Mouse (Mus musculus): ENCODE results near the gene Nt5c.
"Not testable (repeated sequence)": the region's sequence is repeated elsewhere in the genome, so short reads cannot be mapped to it uniquely, and the experiment has no call there.

Nt5c gene

DNA sequence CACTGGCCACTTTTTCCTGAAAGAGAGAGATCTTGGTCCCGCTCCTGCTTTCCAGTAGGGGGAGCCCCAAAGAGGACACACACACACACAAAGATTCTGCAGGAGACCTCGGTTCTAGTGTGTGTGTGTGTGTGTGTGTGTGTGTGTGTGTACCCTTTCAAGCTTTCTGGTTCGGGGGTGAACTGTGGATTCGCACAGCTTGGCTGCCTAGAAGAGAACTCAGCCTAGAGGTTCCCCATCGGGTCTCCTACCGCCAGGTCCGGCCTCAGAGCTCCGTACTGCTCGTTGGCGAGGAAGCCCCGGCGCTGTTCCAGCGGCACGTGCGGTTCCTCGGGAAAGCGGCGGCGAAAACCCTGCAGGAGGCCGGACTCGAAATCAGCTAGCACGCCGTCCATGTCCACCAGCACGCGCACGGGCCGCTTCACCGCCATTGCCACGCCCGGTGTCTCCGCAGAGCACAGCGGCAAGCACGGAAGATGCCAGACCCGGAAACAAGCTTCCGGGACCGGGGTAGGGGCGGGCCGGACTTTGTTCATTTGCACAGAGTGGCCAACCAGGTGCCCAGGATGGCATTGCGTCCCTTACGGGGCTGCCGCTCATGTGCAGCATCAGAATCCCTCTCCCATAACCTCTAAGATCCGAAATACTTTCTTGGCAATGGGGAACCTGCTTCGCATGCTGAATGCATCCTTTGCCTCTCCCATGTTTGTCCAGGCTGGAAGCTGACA is at the start of gene Nt5c:
Nt5c (minus strand) TSS at position 507 of the 728 bp plus-strand sequence.
- DNase-seq (ENCODE audit: low read depth, low spot score): peak; percentile 89

DNA sequence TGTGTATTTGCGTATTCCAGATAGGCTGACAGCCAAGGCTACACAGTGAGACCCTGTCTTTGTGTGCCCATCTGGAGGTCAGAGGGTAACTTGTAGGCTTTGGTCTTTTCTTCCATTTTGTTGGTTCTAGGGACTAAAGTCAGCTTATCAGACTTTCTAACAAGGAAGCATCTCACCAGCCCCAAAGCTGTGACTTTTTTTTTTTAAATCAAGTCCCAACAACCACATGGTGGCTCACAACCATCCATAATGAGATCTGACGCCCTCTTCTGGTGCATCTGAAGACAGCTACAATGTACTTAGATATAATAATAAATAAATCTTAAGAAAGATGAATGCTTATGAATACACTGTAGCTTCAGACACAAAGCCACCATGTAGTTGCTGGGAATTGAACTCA is 46.4 kb upstream of the Nt5c start:
- DNase-seq (ENCODE audit: low read depth, low spot score): no peak

DNA sequence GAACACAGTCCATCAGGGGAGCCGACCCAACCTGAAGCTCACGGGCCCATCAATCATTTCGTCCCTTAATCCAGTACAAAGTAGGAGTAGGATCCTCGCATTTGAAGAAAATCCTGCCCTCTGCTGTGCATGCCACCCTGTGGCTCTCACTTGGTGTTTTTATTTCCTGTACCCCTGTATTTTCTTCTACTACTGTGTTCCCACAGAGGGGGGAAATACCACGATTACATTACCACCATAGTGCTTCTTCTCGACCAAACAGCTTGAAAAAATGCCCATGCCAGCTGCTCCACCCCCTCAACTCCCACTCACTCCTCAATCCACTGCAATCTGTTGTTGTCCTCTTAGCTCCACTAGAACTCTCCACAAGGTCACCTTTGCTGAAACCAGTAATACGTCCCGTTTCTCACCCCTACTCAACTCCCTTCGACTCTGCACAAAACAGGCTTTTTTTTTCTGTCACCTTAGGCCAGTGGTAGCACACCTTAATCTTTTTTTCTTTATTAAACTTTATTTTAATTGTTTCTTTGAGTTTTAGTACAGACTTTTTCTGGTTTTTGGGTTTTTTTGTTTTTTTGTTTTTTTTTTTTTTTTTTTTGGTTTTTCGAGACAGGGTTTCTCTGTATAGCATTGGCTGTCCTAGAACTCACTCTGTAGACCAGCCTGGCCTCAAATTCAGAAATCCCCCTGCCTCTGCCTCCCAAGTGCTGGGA is 45.4 kb upstream of the Nt5c start:
- DNase-seq (ENCODE audit: low read depth, low spot score): peak; percentile 69

DNA sequence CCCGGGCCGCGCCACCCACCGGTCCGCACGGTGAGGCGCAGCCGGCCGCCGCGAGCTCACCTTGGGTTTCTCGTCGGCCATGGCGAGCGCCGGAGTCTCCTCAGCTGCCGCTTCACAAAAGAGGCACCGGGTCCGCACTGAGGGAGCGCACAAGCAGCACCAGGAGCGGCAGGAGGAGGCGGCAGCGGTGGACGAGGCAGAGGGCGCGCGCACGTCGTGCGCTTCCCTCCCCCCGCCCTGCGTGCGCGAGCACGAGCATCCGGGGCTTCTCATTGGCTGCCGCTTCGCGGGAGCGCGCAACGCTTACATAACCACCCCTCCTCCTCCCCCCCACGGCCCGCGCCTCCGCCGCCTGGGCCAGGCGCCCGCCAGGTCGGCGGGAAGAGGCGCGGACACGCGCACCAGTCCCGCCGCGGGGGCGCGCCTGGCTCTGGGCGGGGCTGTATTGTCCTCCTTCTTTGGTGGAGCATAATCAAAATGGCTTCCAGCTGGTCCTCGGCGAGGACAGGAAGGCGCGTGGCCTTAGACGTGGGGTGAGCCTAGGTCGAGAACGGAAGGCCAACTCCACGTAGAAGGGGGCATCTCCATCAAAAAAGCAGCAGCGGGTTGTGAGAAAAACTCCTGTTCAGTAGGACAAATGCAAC is 44.5 kb upstream of the Nt5c start, which contains the start of gene Sumo2:
Sumo2 (minus strand) TSS at position 239 of the 644 bp plus-strand sequence.
- DNase-seq (ENCODE audit: low read depth, low spot score): peak; percentile 91

DNA sequence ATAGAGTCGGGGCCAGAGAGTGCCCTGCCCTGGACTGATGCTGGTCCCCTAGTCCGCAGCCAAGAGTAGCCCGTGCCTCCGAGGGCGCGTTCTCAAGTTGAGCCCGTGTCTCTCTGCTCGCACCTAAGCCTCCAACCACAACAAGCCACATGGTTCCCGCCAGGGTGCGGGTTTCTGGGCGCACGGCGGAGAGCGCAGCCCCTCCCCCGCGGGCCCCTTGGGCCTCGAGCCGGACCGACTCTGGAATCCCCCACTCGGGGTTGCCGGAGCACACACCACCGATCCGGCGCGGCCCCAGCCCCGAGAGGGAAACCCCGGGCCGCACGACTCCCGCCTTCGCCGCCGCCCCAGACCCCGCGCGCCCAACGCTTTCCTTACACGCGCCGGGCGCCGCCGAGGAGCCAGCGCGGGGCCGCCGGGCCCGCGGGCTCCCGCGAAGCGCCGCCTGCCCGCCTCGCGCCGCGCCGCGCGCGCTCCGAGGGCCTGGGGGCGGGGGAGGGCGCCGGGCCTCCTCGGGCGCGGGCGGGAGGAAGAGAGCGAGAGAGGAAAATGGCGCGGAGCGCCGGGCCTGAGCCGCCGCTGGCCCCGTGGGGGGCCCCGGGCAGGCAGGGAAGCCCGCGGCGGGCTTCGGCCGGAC is 43.9 kb upstream of the Nt5c start:
- peak; percentile 49 for DNase-seq (ENCODE audit: low read depth, low spot score)

DNA sequence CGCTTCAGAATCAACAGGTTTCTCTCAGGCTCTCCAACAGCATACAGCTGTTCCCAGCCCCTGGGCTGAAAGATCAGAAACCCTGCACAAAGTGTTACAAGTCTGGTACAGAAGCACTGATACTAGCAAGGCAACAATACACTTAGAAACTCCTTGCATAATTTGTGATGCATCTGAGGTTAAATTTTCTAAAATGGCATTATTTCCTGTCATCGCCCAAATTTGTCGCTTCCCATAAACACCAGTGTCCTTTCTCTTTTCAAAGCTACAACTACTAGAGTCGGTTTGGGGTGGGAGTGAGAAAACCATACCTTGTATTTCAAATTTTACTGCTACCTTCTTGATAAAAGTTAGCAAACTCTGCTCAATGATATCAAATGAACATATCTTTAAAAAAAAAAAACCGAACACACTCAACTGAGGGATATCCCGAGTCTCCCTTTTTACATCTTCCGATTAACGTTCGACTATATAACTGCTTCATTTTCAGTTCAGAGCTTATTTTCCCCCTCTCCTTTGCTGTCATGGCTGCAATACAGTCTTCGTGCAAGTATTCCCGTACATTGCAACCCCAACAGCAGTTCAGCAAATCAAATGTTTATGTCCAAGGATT is 43.2 kb upstream of the Nt5c start:
- peak; percentile 38 for DNase-seq (ENCODE audit: low read depth, low spot score)

DNA sequence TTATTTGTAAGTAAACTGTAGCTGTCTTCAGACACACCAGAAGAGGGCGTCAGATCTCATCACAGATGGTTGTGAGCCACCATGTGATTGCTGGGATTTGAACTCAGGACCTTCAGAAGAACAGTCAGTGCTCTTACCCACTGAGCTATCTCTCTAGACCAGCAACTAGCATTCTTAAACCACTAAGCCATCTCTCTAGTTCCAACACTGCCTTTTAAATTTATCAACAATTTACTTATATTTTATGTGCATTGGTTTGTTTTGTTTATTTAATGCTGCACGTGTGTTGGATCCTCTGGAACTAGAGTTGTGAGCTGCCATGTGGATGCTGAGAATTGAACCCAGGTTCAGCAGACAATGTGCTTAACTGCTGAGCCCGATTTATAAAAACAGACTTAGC is 34.8 kb upstream of the Nt5c start:
- DNase-seq (ENCODE audit: low read depth, low spot score): not testable (repeated sequence)

DNA sequence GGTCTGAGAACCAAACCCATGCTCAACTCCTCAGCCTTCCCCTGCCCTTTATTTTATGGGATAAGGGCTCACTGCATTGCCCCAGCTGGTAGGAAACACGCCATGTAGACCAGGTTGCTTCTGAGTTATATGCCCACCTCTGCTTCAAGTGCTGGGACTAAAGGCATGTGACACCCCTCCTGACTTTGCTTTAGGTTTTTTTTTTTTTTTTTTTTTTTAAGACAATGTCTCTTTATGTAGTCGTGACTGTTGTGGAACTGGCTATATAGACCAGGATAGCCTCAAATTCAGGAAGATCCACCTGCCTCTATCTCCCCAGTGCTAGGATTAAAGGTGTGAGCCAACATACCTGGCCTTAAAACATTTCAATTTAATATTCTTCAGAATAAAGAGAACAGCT is 31.0 kb upstream of the Nt5c start:
- DNase-seq (ENCODE audit: low read depth, low spot score): no peak

DNA sequence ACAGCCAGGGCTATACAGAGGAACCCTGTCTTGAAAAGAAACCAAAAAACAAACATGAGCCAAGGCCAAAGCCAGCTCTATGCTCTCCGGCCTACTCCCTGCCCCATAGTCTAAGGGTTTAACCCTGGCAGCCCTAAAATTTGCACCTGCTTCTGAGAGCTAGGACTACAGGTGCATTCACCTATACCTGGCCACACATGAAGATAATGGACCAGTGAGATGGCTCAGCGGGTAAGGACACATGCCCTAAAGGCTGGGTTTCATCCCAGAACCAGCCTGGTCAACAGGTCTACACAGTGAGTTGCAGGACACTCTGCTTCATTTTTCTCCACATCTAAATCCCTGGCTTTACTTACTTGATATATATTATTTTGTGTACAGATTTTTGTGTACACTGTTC is 30.6 kb upstream of the Nt5c start:
- no peak for DNase-seq (ENCODE audit: low read depth, low spot score)

DNA sequence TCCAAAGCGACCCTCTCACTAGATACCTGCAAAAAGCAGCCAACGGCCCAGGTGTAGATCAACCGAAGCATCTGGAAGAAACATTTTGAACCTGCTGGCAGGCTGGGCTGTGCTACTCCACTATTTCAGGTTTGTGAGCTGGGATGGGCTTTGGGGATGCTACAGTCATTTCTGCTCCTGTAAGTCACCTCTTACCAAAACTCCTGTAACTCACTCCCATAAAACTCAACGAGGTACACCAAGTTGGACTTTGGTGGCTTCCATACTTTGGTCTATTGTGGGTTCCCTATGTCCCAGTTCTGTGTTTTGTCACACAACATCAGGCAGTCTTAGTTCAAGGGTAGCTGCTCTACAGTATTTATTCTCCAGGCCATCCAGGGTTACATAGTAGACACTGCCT is 29.4 kb upstream of the Nt5c start:
- no peak for DNase-seq (ENCODE audit: low read depth, low spot score)

DNA sequence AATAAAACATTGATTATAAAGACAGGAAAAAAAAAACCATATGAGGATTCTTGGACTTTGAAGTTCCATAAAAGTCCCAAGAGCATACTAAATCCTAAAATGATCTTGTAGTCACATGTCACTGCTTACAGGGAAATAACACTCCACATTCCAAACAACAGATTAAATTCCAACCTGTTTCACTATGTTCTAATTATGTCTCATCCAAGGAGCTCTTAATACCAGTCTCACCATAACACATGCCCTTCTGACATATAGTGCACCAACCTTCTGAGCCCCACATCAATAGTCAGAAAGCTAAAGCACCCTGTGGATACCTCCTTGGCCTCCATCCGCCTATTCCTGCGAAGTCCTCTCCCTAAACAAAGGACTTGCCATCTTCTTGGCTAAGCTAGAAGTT is 28.6 kb upstream of the Nt5c start:
- no peak for DNase-seq (ENCODE audit: low read depth, low spot score)

DNA sequence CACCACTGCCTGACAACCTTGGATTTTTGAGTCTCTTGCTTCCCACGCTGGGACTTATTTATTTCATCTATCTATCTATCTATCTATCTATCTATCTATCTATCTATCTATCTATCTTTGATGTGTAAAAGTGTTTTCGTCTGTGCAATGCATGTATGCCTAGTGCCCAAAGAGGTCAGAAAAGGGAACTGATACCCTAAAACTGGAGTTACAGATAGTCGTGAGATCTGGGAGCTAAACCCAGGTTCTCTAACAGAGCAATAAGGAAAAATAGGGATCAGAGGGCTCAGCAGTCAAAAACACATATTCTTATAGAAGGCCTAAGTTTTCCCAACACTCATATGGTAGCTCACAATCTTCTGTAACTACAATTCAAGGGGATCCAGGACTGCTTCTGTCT is 27.9 kb upstream of the Nt5c start:
- no peak for DNase-seq (ENCODE audit: low read depth, low spot score)

DNA sequence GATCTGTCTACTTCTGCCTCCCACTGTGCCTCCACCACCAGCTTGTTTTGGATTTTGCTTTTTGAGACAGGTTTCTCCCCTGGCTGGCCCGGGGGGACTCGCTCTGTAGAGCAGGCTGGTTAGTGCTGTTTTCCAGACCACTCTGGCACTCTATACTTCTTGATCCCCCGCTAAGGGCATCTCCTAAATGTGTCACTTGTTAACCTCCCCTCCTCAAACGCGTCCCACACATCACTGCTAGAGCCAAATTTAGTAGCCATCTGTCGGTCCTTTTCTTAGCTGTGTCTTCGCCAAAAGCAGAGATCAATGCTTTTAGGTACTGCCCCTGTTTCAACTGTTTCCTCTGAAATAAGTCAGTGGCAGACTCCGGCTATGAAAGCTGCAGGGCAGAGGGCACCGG is 27.0 kb upstream of the Nt5c start:
- no peak for DNase-seq (ENCODE audit: low read depth, low spot score)

DNA sequence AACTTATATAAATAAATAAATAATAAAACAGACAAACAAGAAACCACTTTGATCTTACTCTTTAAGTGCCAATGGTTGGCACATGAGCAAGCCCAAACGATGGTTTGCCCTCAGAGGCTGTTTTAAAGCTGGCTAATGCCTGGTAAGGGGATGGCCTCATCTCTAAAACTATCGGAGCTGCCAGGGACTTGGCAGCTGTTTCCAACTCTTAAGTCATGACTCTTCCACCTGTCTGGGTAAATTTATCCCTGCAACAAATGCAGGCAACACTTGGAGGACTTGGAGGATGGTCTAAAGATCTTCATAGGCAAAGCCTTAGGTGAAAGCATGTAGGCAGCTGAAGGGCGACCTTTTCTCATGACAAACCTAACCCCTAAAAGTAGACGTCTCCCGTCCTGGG is 25.3 kb upstream of the Nt5c start:
- no peak for DNase-seq (ENCODE audit: low read depth, low spot score)

DNA sequence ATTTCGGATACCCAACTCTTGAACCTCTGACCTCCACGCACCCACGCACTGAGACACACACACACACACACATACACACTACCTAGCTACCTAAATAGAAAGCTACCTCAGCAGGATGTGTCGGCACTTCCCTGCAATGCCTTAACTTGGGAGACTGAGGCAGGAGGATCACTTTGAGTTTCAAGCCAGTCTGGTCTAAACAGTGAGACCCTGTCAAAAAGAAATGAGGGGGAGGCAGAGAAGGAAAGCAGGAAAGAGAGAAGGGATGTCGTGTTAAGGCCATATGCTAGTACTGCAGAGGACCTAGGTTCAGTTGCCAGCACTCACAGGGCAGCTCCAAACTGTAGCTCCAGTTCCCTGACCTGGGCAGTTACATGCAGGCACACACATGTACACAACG is 23.4 kb upstream of the Nt5c start:
- DNase-seq (ENCODE audit: low read depth, low spot score): no peak

DNA sequence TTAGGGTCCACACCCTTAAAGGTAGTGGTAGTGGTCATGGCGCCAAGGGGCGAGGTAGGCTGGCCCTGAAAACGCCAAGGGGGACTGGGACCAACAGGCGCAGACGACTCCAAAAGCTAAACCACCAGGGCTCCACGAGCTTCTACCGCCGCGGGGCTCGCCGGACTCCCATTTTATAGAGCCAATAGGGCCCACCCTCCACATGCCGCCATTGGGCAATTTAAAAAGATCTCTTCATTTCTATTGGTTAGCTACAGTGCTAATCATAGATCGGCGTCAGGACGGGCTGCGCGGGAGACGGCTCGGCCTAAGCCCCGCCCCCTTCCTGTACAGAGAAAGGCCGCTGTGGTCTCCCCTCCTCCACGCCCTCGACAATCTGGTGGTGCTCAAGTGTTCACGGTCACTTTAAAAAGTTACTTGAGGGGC is 22.6 kb upstream of the Nt5c start, which contains the start of gene Jpt1:
Jpt1 (minus strand) TSS at position 150 of the 426 bp plus-strand sequence.
- DNase-seq (ENCODE audit: low read depth, low spot score): peak; percentile 95

DNA sequence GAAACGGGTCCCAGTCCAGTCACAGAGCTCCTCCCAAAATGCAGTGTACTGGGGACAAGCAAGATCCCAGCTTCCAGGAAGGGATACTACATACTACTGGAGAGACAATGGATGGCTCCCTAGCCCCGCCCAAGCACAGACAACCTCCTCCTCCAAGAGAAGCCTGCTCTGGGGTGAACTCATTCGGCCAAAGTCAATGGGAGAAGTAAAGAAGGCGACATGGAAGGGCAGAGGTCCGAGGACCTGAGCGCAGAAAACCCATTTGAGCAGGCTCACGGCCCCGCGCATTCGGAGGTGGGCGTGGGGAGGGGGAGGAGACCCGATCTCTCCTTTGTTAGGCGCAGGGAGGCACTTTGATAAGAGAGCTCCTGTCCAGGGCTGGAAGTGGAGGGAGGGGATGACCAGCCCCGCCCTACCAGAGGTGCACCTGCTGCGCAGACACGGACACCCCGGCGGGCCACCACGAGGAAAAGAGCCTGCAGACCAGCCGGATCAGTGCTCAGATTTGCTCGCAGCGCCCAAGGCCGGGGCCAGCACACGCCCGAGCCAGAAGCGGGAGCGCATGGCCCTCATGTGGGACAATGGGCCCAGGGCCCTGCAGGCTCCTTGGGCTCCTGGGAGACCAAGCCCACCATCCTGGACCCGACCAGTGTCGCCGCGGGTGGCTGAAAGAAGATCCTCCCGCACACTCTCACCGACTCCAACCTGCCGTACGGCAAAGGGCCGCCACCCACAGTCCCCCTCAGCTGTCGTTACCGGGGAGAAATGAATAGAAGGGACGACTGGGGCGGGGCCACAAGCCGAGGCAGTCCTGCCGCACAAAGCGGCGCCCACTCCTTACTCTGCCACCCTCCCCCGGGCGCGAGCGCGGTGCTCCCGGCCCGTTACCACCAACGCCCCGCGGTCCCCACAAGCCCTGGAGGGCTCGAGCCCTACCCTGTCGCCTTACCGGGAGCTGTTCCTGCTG is 21.9 kb upstream of the Nt5c start:
- peak; percentile 62 for DNase-seq (ENCODE audit: low read depth, low spot score)

DNA sequence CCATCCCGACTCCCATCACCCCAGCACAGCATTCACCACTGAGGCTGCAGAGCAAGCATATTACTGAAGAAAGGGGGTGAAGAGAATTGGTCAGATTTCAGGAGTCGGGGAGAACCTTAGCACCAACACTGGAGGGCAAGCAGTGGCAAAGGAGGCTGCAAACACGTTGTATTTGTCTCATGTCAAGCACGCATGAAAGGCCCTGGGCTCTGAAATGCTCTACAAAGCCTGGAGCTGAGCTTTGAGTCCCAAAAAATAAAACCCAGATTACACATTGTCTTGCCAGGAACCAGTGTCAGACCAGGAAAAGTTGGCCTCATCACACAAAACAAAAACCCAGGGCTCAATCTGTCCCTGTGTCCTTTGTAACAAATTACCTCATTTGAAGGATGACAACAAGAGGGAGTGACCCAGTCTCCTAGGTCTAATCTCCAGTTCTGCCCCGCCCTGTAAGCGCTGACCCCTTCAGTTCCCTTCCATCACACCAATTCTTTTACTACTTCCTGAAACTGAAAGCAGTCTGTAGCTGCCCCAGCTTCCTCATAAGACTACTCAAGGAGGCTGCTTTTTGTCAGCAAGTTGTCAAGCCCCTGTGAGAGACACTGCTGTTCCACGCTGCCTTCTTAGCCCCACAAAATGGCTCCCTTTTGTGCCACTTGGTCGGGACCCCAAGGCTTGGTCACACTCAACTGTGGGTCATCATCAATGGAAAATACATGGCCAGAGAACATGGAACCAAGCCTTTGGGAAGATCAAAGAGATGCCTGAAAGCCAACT is 20.9 kb upstream of the Nt5c start:
- peak; percentile 35 for DNase-seq (ENCODE audit: low read depth, low spot score)

DNA sequence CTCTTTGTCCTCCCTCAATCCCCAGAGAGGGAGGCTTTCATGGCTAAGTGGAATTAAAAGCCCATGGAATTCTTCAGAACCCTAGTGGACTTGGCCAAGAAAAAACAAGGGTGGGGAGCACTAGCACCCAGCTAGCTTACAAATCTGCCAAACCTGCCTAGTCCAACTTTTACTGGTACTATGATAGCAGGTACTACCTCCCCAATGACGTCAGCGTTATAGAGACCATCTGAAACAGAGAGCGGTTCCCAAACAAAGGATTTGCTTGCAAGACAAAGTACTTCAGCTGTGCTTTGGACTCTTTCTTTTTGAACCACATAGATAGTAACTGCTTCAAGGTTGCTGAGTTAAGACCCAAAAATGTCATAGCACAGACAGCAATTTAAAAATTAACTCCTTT is 20.3 kb upstream of the Nt5c start:
- DNase-seq (ENCODE audit: low read depth, low spot score): no peak

DNA sequence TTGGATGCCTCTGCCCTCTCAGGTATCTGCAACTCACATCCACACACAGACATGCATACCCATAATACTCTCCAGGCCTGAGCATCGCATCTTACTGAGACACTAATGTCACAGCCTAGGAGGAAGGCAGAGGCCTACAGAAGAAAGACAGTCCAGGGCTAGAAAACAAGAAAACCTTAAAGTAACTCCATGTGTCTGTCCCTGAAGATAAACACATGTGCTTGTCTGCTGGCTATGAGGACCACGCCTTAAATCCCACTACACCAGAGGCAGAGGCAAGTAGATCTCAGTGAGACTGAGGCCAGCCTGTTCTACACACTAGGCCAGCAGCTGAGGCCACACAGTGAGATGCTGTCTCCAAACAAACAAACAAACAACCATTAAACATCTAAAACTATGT is 19.5 kb upstream of the Nt5c start:
- no peak for DNase-seq (ENCODE audit: low read depth, low spot score)

Data from 3T3-L1 (cell line).